Mouse (Mus musculus) embryonic fibroblast, embryonic 13.5 days (primary cell): ENCODE measurements around the gene Gpr146. TPM values are rescaled to one million over a fixed set of nuclear protein-coding genes. Genes with fewer than 3 reads are reported as not detected.
A peak's percentile ranks its signal among the peaks of the same experiment; 100 is the strongest.

Source experiments
- H3K27ac ChIP-seq: 2 replicates; pipeline ENCODE4 v1.5.1; 2012; ENCODE audit warnings: low read length, control low read depth, inconsistent platforms; ENCODE audit not compliant: insufficient read depth
- H3K4me1 ChIP-seq: 2 replicates; pipeline ENCODE4 v1.6.1; 2011; ENCODE audit warnings: low read length; ENCODE audit not compliant: control insufficient read depth, insufficient read depth
- H3K4me3 ChIP-seq: 2 replicates; pipeline ENCODE4 v1.5.1; 2011; ENCODE audit warnings: mild to moderate bottlenecking, control low read depth, low read length; ENCODE audit not compliant: insufficient read depth
- CTCF ChIP-seq: IDR thresholded peaks from 2 replicates; pipeline ENCODE4 v1.5.1; 2011; ENCODE audit warnings: mild to moderate bottlenecking, control low read depth, low read length, moderate library complexity, borderline replicate concordance; ENCODE audit not compliant: insufficient read depth
- POLR2A ChIP-seq: IDR thresholded peaks from 2 replicates; pipeline ENCODE4 v1.6.1; 2011; ENCODE audit warnings: low read depth, mild to moderate bottlenecking, control low read depth, low read length, moderate library complexity
- polyA plus RNA-seq: library from polyadenylated mRNA; stranded (reverse); fragments of >200 nt; gene quantifications from 2 replicates; pipeline ENCODE4 v1.2.4, GENCODE M21; 2011; ENCODE audit warnings: low read depth; ENCODE audit not compliant: missing spikeins, insufficient read length

Gene Gpr146
- polyA plus RNA-seq, 1 experiment, result 0.88 TPM

DNA sequence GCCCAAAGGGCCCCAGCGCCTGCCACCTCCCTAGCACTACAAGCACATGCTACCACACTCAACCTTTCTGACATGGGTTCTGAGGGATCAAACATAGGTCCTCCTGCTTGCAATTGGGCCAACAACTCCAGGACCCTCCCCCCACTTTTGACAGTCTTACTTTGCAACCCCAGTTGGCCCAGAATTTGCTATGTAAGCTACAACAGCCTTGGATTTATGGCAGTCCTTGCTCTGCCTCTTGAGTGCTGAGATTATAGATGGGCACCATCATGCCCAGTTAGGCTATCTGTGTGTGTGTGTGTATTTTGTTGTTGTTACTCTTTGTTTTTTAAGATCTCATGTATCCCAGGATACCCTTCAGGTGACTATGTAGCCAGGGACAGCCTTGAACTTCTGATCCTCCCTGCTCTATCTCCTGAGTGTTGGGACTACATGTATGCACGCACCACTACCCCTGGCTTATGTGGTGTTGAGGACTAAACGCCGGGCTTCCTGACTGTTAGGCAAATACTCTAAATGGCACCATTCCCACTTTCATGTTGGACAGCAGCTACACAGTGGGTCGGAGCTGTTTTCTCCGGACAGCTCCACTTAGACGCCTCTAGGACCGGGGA, 2.4 kb downstream of the Gpr146 start:
- H3K4me3 ChIP-seq, result peak overlapping the region; percentile 27
- TF ChIP-seq CTCF, result no peak
- no peak for TF ChIP-seq POLR2A
- H3K27ac ChIP-seq, result no peak overlapping the region
- H3K4me1 ChIP-seq, result peaks cover 16% of the 10 kb centered on the region

- peaks cover 16% of the 10 kb centered on the region for H3K4me1 ChIP-seq
- peak overlapping the region; percentile 58 for H3K4me3 ChIP-seq
- H3K27ac ChIP-seq, result no peak overlapping the region
- TF ChIP-seq POLR2A (no peak), CTCF (no peak)
These were observed 3.1 kb downstream of the Gpr146 start for GRCm38 (mm10) chr5:139380385-139381248.

DNA sequence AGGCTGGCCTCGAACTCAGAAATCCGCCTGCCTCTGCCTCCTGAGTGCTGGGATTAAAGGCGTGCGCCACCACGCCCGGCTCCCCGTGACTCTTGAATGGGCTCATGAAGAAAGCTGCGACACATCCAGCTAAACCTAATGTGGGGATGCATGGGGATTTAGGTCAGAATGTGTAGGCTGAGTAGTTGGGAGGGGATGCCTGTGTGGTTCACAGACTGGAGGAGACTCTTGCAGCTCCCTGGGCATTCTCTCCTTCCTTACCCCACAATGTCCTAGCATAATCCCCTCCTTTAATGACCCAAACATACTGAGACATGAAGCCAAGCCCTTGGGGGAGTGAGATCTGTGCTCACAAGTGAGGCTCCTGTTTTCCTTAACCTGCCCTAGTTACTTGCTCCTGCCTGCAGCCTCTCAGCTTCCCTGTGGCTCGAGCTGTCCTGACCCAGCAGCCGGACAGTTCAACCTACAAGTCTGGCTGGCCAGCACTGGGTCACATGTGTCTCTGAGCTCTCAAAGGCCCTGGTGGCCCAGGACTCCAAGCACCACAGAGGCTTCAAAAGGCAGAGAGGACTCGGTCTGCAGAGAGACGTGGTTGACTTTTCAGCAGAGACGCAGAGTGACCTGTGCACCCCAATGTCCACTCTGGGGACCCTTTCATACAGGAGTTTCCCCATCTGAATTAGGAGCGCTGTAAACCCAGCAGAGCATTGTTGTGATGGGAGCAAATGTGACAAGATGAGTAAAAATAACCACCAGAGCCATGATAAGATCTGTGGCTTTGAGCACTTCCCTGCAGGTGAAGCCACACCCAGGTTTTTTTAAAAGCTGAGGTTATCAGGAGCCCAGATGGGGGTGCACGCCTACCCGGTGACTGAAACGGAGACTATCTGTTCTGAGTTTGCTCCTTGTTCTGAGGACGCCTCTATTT, 4.4 kb downstream of the Gpr146 start:
- H3K4me1 ChIP-seq, result peaks cover 16% of the 10 kb centered on the region

GRCm38 (mm10) chr5:139382760-139383159, 5.3 kb downstream of the Gpr146 start:
- Histone ChIP-seq H3K4me1 (peaks cover 11% of the 10 kb centered on the region; the same call in 1 of the 2 replicates), H3K4me3 (no peak overlapping the region), H3K27ac (no peak overlapping the region)
- TF ChIP-seq CTCF (no peak), POLR2A (no peak)

More for the DNA sequence above, 4.4 kb downstream of the Gpr146 start:
- no peak for TF ChIP-seq POLR2A
- Histone ChIP-seq H3K4me3 (no peak overlapping the region), H3K27ac (no peak overlapping the region)

DNA sequence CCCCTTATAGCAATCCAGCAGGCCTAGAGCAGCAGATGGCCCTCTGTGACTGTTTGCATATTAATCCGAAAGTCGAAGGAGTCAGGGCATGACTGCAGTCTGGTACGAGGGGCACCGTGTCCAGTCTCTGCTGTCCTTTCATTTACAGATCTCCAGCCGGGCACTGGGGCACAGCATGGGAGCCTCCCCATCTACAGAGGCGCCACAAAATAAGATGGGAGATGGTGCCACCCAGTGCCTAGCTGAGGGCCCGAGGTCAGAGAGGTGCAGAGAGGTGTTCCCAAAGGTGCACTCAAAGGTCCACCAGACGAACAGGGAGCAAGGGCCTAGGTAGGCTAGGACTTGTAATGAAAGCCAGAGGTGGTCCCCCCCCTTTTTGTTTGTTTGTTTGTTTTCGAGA, 5.7 kb downstream of the Gpr146 start:
- Histone ChIP-seq H3K4me1 (peaks cover 7% of the 10 kb centered on the region; the same call in 1 of the 2 replicates), H3K4me3 (no peak overlapping the region), H3K27ac (no peak overlapping the region)
- TF ChIP-seq POLR2A, result no peak
- TF ChIP-seq CTCF, result no peak

DNA sequence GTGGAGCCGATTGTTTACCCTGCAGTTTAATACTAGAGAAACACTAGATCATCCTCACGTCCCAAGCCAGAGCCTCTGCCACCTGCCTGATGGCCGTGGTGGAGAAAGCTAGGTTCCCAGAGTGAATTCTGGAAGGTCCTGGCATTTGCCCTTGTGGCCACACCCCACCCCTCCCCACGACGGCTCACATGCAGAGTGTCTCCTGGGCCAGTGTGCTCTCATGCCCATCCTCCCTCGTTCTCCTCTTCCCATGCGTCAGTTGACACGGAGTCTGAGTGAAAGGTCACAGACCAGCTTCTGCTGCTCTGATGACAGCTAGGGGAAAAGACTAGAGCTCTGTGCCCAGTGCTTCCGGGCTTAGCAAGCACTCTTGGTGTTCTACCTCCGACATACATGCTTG, 7.0 kb downstream of the Gpr146 start:
- Histone ChIP-seq H3K4me1 (no peaks in the 10 kb centered on the region), H3K4me3 (no peak overlapping the region), H3K27ac (no peak overlapping the region)
- no peak for TF ChIP-seq POLR2A
- TF ChIP-seq CTCF, result no peak

DNA sequence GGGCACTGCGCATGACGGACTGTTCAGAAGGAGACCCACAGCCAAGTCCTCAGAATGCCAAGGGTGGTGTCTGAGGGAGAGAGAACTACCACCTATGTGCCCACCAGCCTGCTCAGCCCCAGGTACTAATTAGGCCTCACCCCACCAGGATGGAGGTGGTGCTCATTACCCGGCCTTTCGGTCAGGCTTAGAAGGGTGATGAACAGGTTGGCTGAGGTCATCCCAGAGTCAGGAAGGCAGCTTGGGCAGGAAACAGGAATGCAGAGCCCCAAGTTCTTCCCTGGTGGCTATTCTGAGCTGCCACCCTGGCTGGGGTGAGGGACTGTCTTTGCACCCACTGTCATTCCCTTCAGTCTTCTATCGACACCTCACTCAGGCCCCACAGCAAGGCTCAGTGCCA, 8.6 kb downstream of the Gpr146 start:
- no peak overlapping the region for H3K27ac ChIP-seq
- no peak overlapping the region for H3K4me3 ChIP-seq
- H3K4me1 ChIP-seq, result no peaks in the 10 kb centered on the region
- TF ChIP-seq CTCF (no peak), POLR2A (no peak)

- TF ChIP-seq CTCF (no peak), POLR2A (no peak)
- H3K27ac ChIP-seq, result no peak overlapping the region
- no peak overlapping the region for H3K4me3 ChIP-seq
- no peaks in the 10 kb centered on the region for H3K4me1 ChIP-seq
These were observed 10.1 kb downstream of the Gpr146 start for GRCm38 (mm10) chr5:139387329-139388194.

DNA sequence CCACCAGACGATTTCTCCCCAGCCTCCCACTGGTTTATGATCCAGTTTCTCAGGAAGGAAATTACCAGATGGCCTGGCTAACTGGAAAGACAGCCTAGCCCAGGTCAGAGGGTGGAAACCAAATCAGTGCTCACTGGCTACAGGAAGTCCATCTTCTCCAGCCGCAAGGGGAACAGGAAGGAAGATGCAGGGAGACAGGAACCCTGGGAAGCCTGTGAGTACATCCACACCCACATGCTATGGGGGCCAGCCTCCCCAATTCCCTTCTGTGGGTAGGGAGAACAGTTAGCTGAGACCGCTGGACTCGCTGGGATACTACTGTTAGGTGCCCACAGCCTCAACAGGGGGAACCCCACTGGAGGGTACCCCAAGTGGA, 10.7 kb downstream of the Gpr146 start:
- no peaks in the 10 kb centered on the region for H3K4me1 ChIP-seq
- H3K4me3 ChIP-seq, result no peak overlapping the region
- H3K27ac ChIP-seq, result no peak overlapping the region
- no peak for TF ChIP-seq POLR2A
- no peak for TF ChIP-seq CTCF
